Mouse (Mus musculus): ENCODE measurements around the gene Hist1h2bh.

DNA sequence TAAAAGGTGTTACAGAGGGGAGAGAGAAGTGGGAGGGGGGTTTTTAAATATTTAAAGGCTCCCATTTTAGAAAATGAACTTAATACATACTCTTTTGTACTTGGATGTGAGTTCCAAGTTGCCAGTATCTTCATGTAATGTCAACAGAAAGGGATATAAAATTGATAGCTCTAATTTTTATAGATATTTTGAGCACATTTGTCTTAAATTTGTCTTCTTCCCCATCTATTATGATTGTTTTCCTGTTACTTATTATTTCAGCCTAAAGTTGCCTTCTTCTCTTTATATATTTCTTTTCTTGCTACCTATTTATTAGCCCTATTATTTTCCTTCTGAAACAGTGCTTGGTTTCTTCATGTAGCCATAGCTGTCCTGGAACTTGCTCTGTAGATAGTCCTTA lies 9.8 kb upstream of the Hist1h2bh start, which contains the start of gene Hist1h1d:
- TF ChIP-seq EP300 (IDR thresholded peaks at IDR 0.05; ENCODE audit: insufficient read depth, low read depth, low read length) (no peak), POLR2A (IDR thresholded peaks at IDR 0.05; ENCODE audit: insufficient read depth, low read length) (no peak), CTCF (IDR thresholded peaks at IDR 0.05; ENCODE audit: low read depth, low read length) (no peak)
